Comparison of ENCODE assay signal across 17 mouse cellular contexts in the genomic region with DNA sequence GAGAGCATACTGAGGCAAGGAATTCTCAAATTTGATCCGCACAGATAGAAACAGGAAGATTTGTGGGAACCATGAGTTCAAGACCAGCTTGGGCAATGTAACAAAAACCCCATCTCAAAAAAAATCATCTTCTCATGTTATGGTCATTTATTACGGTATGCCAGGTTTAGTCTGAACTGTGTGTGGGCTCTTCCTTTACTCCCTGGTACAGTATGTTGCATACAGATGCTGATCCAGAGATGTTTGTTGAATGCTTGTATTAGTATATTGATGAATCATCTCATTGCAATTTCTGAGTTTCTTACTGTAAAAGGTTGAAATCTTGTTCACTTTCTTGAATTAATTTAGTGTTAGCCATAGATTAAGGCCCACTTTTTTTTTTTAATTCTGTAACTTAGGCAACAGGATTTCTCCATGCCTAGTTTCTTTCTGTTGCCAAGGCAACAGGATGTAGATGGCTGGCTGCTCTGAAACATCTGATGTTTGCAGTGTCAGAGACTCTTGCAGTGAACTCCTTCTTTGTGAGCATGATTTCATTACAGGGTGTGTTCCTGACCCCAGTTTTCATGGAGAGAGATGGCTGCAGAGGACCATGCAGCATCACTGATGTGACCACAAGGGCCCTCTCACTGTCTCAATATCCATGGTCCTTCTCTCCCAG.
DNase-seq lines count a peak whose midpoint lies in the region; ATAC-seq and TF ChIP-seq lines count a peak whose summit lies in the region.
"Had no signal": no experiment of that assay in that cellular context is flagged by ENCODE, and none has a peak within 500 bp of the region (broad histone marks: within the 10 kb centered on the region; RNA-seq: fewer than 3 reads in every experiment).

No protein-coding gene starts in this region.

- TF ChIP-seq CTCF in hindbrain, postnatal 0 days (IDR thresholded peaks at IDR 0.05; ENCODE audit: low read depth), result no peak
- no peak for TF ChIP-seq CTCF in kidney, adult 2 months (conservative IDR thresholded peaks at IDR 0.05; ENCODE audit: insufficient read depth, insufficient read length, low read depth, low read length)

- H3K36me3 ChIP-seq in forebrain, embryonic 13.5 days (ENCODE audit: poor library complexity, severe bottlenecking), result no peaks in the 10 kb centered on the region
- H3K36me3 ChIP-seq in forebrain, embryonic 10.5 days (replicated peaks), result no peaks in the 10 kb centered on the region
- H3K36me3 ChIP-seq in midbrain, embryonic 11.5 days (ENCODE audit: control insufficient read depth, insufficient read depth, low read length), result no peaks in the 10 kb centered on the region
- H3K36me3 ChIP-seq in midbrain, embryonic 10.5 days, result no peaks in the 10 kb centered on the region
- no peaks in the 10 kb centered on the region for H3K36me3 ChIP-seq in hindbrain, postnatal 0 days (ENCODE audit: insufficient read depth, low read length)
- no peaks in the 10 kb centered on the region for H3K36me3 ChIP-seq in neural tube, embryonic 14.5 days (ENCODE audit: control insufficient read depth, insufficient read depth, low read length)
- H3K36me3 ChIP-seq in kidney, adult 2 months (ENCODE audit: control insufficient read depth, insufficient read depth, low read length), result no peaks in the 10 kb centered on the region
- H3K36me3 ChIP-seq: limb, embryonic 13.5 days had no signal

- H3K9me3 ChIP-seq in forebrain, embryonic 13.5 days (replicated peaks), result no peaks in the 10 kb centered on the region
- H3K9me3 ChIP-seq in forebrain, embryonic 10.5 days, result no peaks in the 10 kb centered on the region
- no peaks in the 10 kb centered on the region for H3K9me3 ChIP-seq in midbrain, embryonic 11.5 days (ENCODE audit: control insufficient read depth, low read length)
- no peaks in the 10 kb centered on the region for H3K9me3 ChIP-seq in midbrain, embryonic 10.5 days (replicated peaks)
- no peaks in the 10 kb centered on the region for H3K9me3 ChIP-seq in hindbrain, postnatal 0 days (ENCODE audit: low read length)
- no peaks in the 10 kb centered on the region for H3K9me3 ChIP-seq in neural tube, embryonic 14.5 days (ENCODE audit: control insufficient read depth, low read length)
- H3K9me3 ChIP-seq: limb, embryonic 13.5 days had no signal

- TF ChIP-seq POLR2A in kidney, adult 2 months (IDR thresholded peaks at IDR 0.05; ENCODE audit: low read depth, low read length), result no peak

- 97% methylated on average over 2 of the region's 2 CpGs for WGBS in forebrain, embryonic 13.5 days
- 95% methylated on average over 2 of the region's 2 CpGs for WGBS in forebrain, embryonic 10.5 days
- 90% methylated on average over 2 of the region's 2 CpGs for WGBS in midbrain, embryonic 11.5 days
- WGBS in midbrain, embryonic 10.5 days, result 88% methylated on average over 2 of the region's 2 CpGs
- WGBS in hindbrain, postnatal 0 days, result 81% methylated on average over 2 of the region's 2 CpGs
- WGBS in neural tube, embryonic 14.5 days, result 96% methylated on average over 2 of the region's 2 CpGs
- 88% methylated on average over 2 of the region's 2 CpGs for WGBS in kidney, adult 2 months

- peak overlapping the region; percentile 19; the same call in 1 of the 2 replicates for H3K27ac ChIP-seq in forebrain, embryonic 13.5 days
- no peak overlapping the region for H3K27ac ChIP-seq in forebrain, embryonic 10.5 days
- H3K27ac ChIP-seq in midbrain, embryonic 11.5 days (ENCODE audit: low read depth, low read length), result no peak overlapping the region
- H3K27ac ChIP-seq in midbrain, embryonic 10.5 days (replicated peaks), result no peak overlapping the region
- peak overlapping the region; percentile 66 for H3K27ac ChIP-seq in hindbrain, postnatal 0 days
- peak overlapping the region; percentile 8; the same call in 1 of the 2 replicates for H3K27ac ChIP-seq in neural tube, embryonic 14.5 days (ENCODE audit: low read depth, low read length)
- no peak overlapping the region for H3K27ac ChIP-seq in kidney, adult 2 months (ENCODE audit: insufficient read depth, low read depth, low read length)
- H3K27ac ChIP-seq: limb, embryonic 13.5 days had no signal

- no peak overlapping the region for H3K4me2 ChIP-seq in forebrain, embryonic 13.5 days
- no peak overlapping the region for H3K4me2 ChIP-seq in midbrain, embryonic 11.5 days
- no peak overlapping the region for H3K4me2 ChIP-seq in hindbrain, postnatal 0 days (ENCODE audit: low read depth, low read length)
- no peak overlapping the region for H3K4me2 ChIP-seq in neural tube, embryonic 14.5 days (ENCODE audit: low read depth, low read length)
- H3K4me2 ChIP-seq: heart, embryonic 11.5 days; limb, embryonic 13.5 days had no signal

- no peak for DNase-seq in forebrain, embryonic 10.5 days (ENCODE audit: extremely low spot score, low spot score)
- no peak for DNase-seq in midbrain, embryonic 11.5 days (ENCODE audit: low spot score, missing footprints)
- no peak for DNase-seq in midbrain, embryonic 10.5 days (ENCODE audit: low spot score)
- peak; percentile 63 for DNase-seq in hindbrain, postnatal 0 days (ENCODE audit: low spot score)
- no peak for DNase-seq in kidney, adult 2 months
- no peak for DNase-seq in gastrocnemius, adult 18-20 months (ENCODE audit: low spot score)
- DNase-seq: adrenal gland, postnatal 14 days; cerebellum, postnatal 14 days; gastrocnemius, postnatal 10 days; kidney, postnatal 14 days; lung, postnatal 14 days had no signal

- peaks cover 5% of the 10 kb centered on the region; the same call in 1 of the 2 replicates for H3K4me1 ChIP-seq in forebrain, embryonic 13.5 days
- H3K4me1 ChIP-seq in forebrain, embryonic 10.5 days, result no peaks in the 10 kb centered on the region
- H3K4me1 ChIP-seq in midbrain, embryonic 11.5 days (ENCODE audit: control insufficient read depth, insufficient read depth, low read length), result no peaks in the 10 kb centered on the region
- peaks cover 6% of the 10 kb centered on the region; the same call in 1 of the 2 replicates for H3K4me1 ChIP-seq in midbrain, embryonic 10.5 days
- 0 out of 2 replicates have a peak, but pooled peaks cover 4% of the 10 kb centered on the region for H3K4me1 ChIP-seq in hindbrain, postnatal 0 days (ENCODE audit: insufficient read depth, low read length)
- no peaks in the 10 kb centered on the region for H3K4me1 ChIP-seq in neural tube, embryonic 14.5 days (ENCODE audit: control insufficient read depth, insufficient read depth, low read length)
- no peaks in the 10 kb centered on the region for H3K4me1 ChIP-seq in kidney, adult 2 months (ENCODE audit: control insufficient read depth, insufficient read depth, low read length)
- H3K4me1 ChIP-seq: limb, embryonic 13.5 days had no signal

- no peaks in the 10 kb centered on the region for H3K27me3 ChIP-seq in forebrain, embryonic 13.5 days
- H3K27me3 ChIP-seq in forebrain, embryonic 10.5 days (ENCODE audit: poor library complexity, severe bottlenecking), result no peaks in the 10 kb centered on the region
- H3K27me3 ChIP-seq in midbrain, embryonic 11.5 days (ENCODE audit: control insufficient read depth, insufficient read depth, low read length), result no peaks in the 10 kb centered on the region
- no peaks in the 10 kb centered on the region for H3K27me3 ChIP-seq in midbrain, embryonic 10.5 days (ENCODE audit: low read depth, poor library complexity, severe bottlenecking)
- H3K27me3 ChIP-seq in hindbrain, postnatal 0 days (ENCODE audit: insufficient read depth, low read length), result no peaks in the 10 kb centered on the region
- H3K27me3 ChIP-seq in neural tube, embryonic 14.5 days (ENCODE audit: control insufficient read depth, insufficient read depth, low read length), result no peaks in the 10 kb centered on the region
- H3K27me3 ChIP-seq in kidney, adult 2 months (replicated peaks; ENCODE audit: control insufficient read depth, insufficient read depth, low read length), result no peaks in the 10 kb centered on the region
- H3K27me3 ChIP-seq: CH12.LX; limb, embryonic 13.5 days had no signal

- ATAC-seq in forebrain, embryonic 13.5 days, result peak; percentile 85
- peak; percentile 63; the same call in 1 of the 2 replicates for ATAC-seq in midbrain, embryonic 11.5 days (ENCODE audit: low FRiP score)
- ATAC-seq in hindbrain, postnatal 0 days, result peak; percentile 83
- ATAC-seq in neural tube, embryonic 14.5 days (ENCODE audit: low read depth), result peak; percentile 82
- ATAC-seq: intestine, embryonic 16.5 days had no signal

- no peak overlapping the region for H3K4me3 ChIP-seq in forebrain, embryonic 13.5 days
- no peak overlapping the region for H3K4me3 ChIP-seq in forebrain, embryonic 10.5 days
- no peak overlapping the region for H3K4me3 ChIP-seq in midbrain, embryonic 11.5 days (ENCODE audit: low read depth, low read length)
- H3K4me3 ChIP-seq in midbrain, embryonic 10.5 days, result no peak overlapping the region
- no peak overlapping the region for H3K4me3 ChIP-seq in hindbrain, postnatal 0 days (ENCODE audit: low read length)
- no peak overlapping the region for H3K4me3 ChIP-seq in neural tube, embryonic 14.5 days (ENCODE audit: low read depth, low read length)
- H3K4me3 ChIP-seq in kidney, adult 2 months (ENCODE audit: insufficient read depth, low read depth, low read length), result no peak overlapping the region
- H3K4me3 ChIP-seq: limb, embryonic 13.5 days had no signal

- no peak overlapping the region for H3K9ac ChIP-seq in forebrain, embryonic 13.5 days
- no peak overlapping the region for H3K9ac ChIP-seq in midbrain, embryonic 11.5 days (ENCODE audit: low read length)
- H3K9ac ChIP-seq in hindbrain, postnatal 0 days (replicated peaks; ENCODE audit: low read length), result no peak overlapping the region
- no peak overlapping the region for H3K9ac ChIP-seq in neural tube, embryonic 14.5 days (replicated peaks; ENCODE audit: low read depth, low read length)
- H3K9ac ChIP-seq: limb, embryonic 13.5 days had no signal

Comparison
In these comparisons a context has a peak if more than half of its experiments do, and no peak if none do; other contexts are left out.
1. H3K27ac ChIP-seq: peak in forebrain, embryonic 13.5 days (single experiment), hindbrain, postnatal 0 days (single experiment) and neural tube, embryonic 14.5 days (single experiment); none in forebrain, embryonic 10.5 days (single experiment), midbrain, embryonic 11.5 days (single experiment), midbrain, embryonic 10.5 days (single experiment) and kidney, adult 2 months (single experiment).
2. Peak in every context shown above with its lines, with median percentiles within 50 percentile points of each other: ATAC-seq.